In genomic region chr11:23699414-23700095, GRCm38 (mm10) we compare ENCODE assay signal across 13 mouse cellular contexts. TPM values are rescaled to one million over a fixed set of nuclear protein-coding genes. Genes with fewer than 3 reads are reported as not detected.
DNase-seq lines count a peak whose midpoint lies in the region; ATAC-seq and TF ChIP-seq lines count a peak whose summit lies in the region.
"Had no signal": no experiment of that assay in that cellular context is flagged by ENCODE, and none has a peak within 500 bp of the region (broad histone marks: within the 10 kb centered on the region; RNA-seq: fewer than 3 reads in every experiment).

No protein-coding gene starts in this region.

- H3K9ac ChIP-seq in liver, adult 2 months (ENCODE audit: low read depth, low read length), result no peak overlapping the region
- no peak overlapping the region for H3K9ac ChIP-seq in liver, embryonic 12.5 days
- H3K9ac ChIP-seq: embryonic facial prominence, embryonic 12.5 days had no signal

- H3K4me2 ChIP-seq in liver, embryonic 12.5 days, result no peak overlapping the region
- H3K4me2 ChIP-seq: embryonic facial prominence, embryonic 12.5 days had no signal

- no peak for TF ChIP-seq CTCF in liver, adult 2 months (IDR thresholded peaks at IDR 0.05; ENCODE audit: low read depth, low read length)

- no peaks in the 10 kb centered on the region for H3K9me3 ChIP-seq in liver, embryonic 12.5 days (replicated peaks)
- H3K9me3 ChIP-seq: embryonic facial prominence, embryonic 12.5 days; megakaryocyte, embryonic 14.5 days had no signal

- peaks cover 2% of the 10 kb centered on the region; the same call in 1 of the 2 replicates for H3K36me3 ChIP-seq in liver, adult 2 months (ENCODE audit: control insufficient read depth, insufficient read depth, low read length)
- H3K36me3 ChIP-seq in liver, embryonic 12.5 days, result peaks cover 26% of the 10 kb centered on the region
- peaks cover 5% of the 10 kb centered on the region; the same call in 1 of the 2 replicates for H3K36me3 ChIP-seq in macrophage (ENCODE audit: inconsistent target)

- 79% methylated on average over 3 of the region's 3 CpGs for WGBS in liver, adult 2 months
- WGBS in liver, embryonic 12.5 days (ENCODE audit: insufficient replicate concordance), result 66% methylated on average over 3 of the region's 3 CpGs
- 18% methylated on average over 3 of the region's 3 CpGs for WGBS in macrophage (ENCODE audit: missing documents)

- H3K4me1 ChIP-seq in liver, adult 2 months (ENCODE audit: control insufficient read depth, insufficient read depth, low read length), result peaks cover 5% of the 10 kb centered on the region; the same call in 1 of the 2 replicates
- no peaks in the 10 kb centered on the region for H3K4me1 ChIP-seq in liver, embryonic 12.5 days
- H3K4me1 ChIP-seq: embryonic facial prominence, embryonic 12.5 days had no signal

- DNase-seq in liver, adult 2 months (ENCODE audit: extremely low read depth, low read depth, low spot score), result peak; percentile 39
- peak; percentile 31 to 39 for DNase-seq in B cell, adult 2 months
- peak; percentile 61 for DNase-seq in R1 (ENCODE audit: low read depth, low spot score)
- DNase-seq in layer of hippocampus, adult 8-10 months (ENCODE audit: low spot score in 2 of 2), result no peak
- no peak for DNase-seq in kidney, postnatal 4 days
- DNase-seq in ovary, adult 18-20 months (ENCODE audit: low spot score), result no peak
- DNase-seq: cerebellum, adult 11 months; heart, postnatal 36 days; kidney, postnatal 10 days had no signal

- TF ChIP-seq POLR2A in liver, adult 2 months (IDR thresholded peaks at IDR 0.05; ENCODE audit: extremely low read depth, insufficient read depth, low read length), result no peak

- H3K27ac ChIP-seq in liver, adult 2 months (replicated peaks; ENCODE audit: insufficient read depth, low read depth, low read length), result no peak overlapping the region
- no peak overlapping the region for H3K27ac ChIP-seq in liver, embryonic 12.5 days
- peak overlapping the region; percentile 43 for H3K27ac ChIP-seq in macrophage
- H3K27ac ChIP-seq: embryonic facial prominence, embryonic 12.5 days had no signal

- no peaks in the 10 kb centered on the region for H3K79me2 ChIP-seq in liver, adult 2 months (ENCODE audit: control insufficient read depth, insufficient read depth, low read length)
- H3K79me2 ChIP-seq in macrophage (ENCODE audit: inconsistent target), result peaks cover 30% of the 10 kb centered on the region

- H3K27me3 ChIP-seq in liver, adult 2 months (ENCODE audit: control insufficient read depth, insufficient read depth, low read length), result no peaks in the 10 kb centered on the region
- H3K27me3 ChIP-seq in liver, embryonic 12.5 days (replicated peaks), result no peaks in the 10 kb centered on the region
- H3K27me3 ChIP-seq: embryonic facial prominence, embryonic 12.5 days; megakaryocyte, embryonic 14.5 days had no signal

- no peak for ATAC-seq in liver, embryonic 12.5 days

- no peak overlapping the region for H3K4me3 ChIP-seq in liver, adult 2 months (ENCODE audit: insufficient read depth, low read depth, low read length)
- H3K4me3 ChIP-seq in liver, embryonic 12.5 days, result no peak overlapping the region
- no peak overlapping the region for H3K4me3 ChIP-seq in macrophage (ENCODE audit: inconsistent target)
- H3K4me3 ChIP-seq: embryonic facial prominence, embryonic 12.5 days; megakaryocyte, embryonic 14.5 days had no signal

RNA-seq across cellular contexts. Expression of gene Pex13, which starts 33.8 kb away (rescaled TPM):
- total RNA-seq in liver, adult 2 months (2014; rRNA removed), result 28.9 and 29.4 TPM in 2 replicates
- 11.5 and 18.1 TPM in 2 replicates for polyA plus RNA-seq in liver, adult 2 months (2012; rRNA removed)
- 15.0 and 18.0 TPM in 2 replicates for polyA plus RNA-seq in liver, embryonic 12.5 days (2016; fragmentation: Nextera tagmentation; extraction: Ambion mirVana)
- 10 to 100 TPM; 10.8 to 67.5 (median 30.6) TPM for total RNA-seq in macrophage (2018; cell fraction: chromatin; rRNA removed)
- 10 to 100 TPM; 11.2 to 26.3 (median 19.0) TPM for total RNA-seq in macrophage (2018; cell fraction: cytosol; rRNA removed)
- 10 to 100 TPM; 10.0 to 51.9 (median 26.4) TPM for total RNA-seq in macrophage (2018; cell fraction: nucleus; rRNA removed)
- polyA plus RNA-seq in macrophage (2018), result 14.0 to 16.5 TPM (median 15.8 TPM) in 3 replicates
- total RNA-seq in layer of hippocampus, adult 8-10 months (2022), result 10 to 100 TPM; 21.4 to 30.5 (median 26.0) TPM

RNA-seq across cellular contexts. Expression of gene Pus10, which starts 34.1 kb away (rescaled TPM):
- 15.8 and 21.6 TPM in 2 replicates for total RNA-seq in liver, adult 2 months (2014; rRNA removed)
- polyA plus RNA-seq in liver, adult 2 months (2012; rRNA removed), result 1.7 and 2.1 TPM in 2 replicates
- polyA plus RNA-seq in liver, embryonic 12.5 days (2016; fragmentation: Nextera tagmentation; extraction: Ambion mirVana), result 21.8 and 22.6 TPM in 2 replicates
- 100 to 1,000 TPM in 2 of 26 experiments, 10 to 100 TPM in 24; 19.7 to 105 (median 71.1) TPM for total RNA-seq in macrophage (2018; cell fraction: chromatin; rRNA removed)
- total RNA-seq in macrophage (2018; cell fraction: cytosol; rRNA removed), result 10 to 100 TPM; 14.6 to 33.8 (median 23.9) TPM
- total RNA-seq in macrophage (2018; cell fraction: nucleus; rRNA removed), result 10 to 100 TPM; 12.6 to 63.3 (median 40.2) TPM
- polyA plus RNA-seq in macrophage (2018), result 13.4 to 17.9 TPM (median 17.4 TPM) in 3 replicates
- total RNA-seq in layer of hippocampus, adult 8-10 months (2022), result 10 to 100 TPM; 18.1 to 22.4 (median 20.3) TPM

Comparison
In these comparisons a context has a peak if more than half of its experiments do, and no peak if none do; other contexts are left out.
1. DNase-seq: peak in liver, adult 2 months (single experiment), B cell, adult 2 months (2 of 2) and R1 (single experiment); none in layer of hippocampus, adult 8-10 months (0 of 2), kidney, postnatal 4 days (0 of 2) and ovary, adult 18-20 months (single experiment).